Mouse (Mus musculus): ENCODE results near the gene Fam78b. TPM values are rescaled to one million over a fixed set of nuclear protein-coding genes. Genes with fewer than 3 reads are reported as not detected.

The Fam78b gene
- total RNA-seq, 2 experiments from 2014 or later = 7.0 to 7.7 TPM

DNA sequence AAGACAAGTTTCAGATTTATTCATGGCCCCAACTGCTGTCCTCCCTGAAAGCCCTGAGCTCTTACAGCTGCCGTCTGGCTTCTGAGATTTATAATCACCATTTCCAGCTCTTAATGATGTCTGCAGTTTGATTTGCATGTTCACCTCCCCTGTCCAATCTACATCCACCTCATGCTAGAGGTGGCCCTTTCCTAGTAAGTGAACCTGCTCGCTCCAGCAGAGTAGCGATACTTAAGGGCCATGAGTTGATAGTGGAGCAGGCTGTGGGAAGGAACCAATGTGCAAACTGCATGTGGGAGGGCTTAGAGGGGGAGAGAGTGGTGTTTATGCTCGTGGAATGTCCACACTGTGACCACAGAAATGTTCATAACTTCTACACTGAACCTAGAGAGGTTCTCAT is 23.7 kb downstream of the Fam78b start:
- no peak for DNase-seq (ENCODE audit: low spot score in 2 of 2)

GRCm38 (mm10) chr1:167032046-167032648 is 30.9 kb downstream of the Fam78b start:
- DNase-seq (ENCODE audit: low spot score in 2 of 2) = no peak

DNA sequence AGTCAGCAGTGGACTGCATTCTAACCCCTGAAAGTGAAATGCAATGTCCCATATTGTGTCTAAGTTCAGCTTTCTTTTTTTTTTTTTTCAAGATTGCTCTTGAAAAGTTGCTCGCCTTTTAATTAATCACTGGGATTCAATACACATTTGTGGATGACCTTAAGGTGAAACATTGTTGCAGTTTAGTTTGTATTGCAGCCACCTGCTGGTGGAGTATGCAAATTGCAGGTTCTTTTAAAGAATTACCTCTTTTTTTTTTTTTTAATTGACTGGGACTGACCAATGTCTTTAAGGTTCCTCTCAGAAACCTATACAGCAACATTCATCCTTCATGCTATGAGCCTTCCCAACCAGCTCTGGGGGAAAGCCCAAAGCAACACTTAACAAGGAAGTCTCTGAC is 33.2 kb downstream of the Fam78b start:
- DNase-seq (ENCODE audit: low spot score in 2 of 2) = no peak

GRCm38 (mm10) chr1:167042558-167042957 is 41.3 kb downstream of the Fam78b start:
- no peak for DNase-seq (ENCODE audit: low spot score in 2 of 2)

DNA sequence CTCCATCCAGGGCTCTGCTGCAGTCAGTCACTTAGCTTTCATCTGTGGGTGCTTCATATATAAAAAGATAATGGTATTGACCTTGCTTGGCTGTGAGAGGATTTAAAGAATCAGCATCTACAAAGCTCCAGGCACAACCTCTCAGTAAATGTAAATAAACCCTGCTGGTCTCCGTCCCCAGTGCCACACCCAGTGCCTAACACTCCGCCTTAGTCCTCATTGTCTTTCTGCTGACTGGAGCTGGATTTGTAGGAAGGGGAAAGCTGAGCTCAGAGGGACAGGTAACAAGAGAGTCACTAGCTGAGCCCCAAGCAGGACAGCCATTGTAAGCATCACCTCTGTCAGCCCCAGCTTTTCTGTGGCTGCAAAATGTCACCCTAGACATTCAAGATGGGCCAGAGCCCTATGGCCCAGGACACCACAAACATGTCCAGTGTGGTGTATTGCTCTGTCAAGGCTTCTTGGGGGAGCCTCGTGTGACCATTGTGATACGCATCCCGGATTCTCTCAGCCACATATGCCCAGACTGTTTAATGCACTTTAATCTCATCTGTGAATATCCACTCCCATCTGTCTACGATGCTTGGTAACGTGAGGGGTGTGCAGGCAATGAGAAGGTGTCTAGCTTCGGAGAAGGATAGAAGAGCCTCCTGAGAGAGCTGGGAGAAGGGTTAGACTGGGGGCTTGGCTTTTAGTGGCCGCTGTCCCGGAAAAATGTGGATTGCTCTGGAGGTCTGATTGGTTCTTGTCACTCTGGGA is 45.1 kb downstream of the Fam78b start:
- no peak for DNase-seq (ENCODE audit: low spot score in 2 of 2)

DNA sequence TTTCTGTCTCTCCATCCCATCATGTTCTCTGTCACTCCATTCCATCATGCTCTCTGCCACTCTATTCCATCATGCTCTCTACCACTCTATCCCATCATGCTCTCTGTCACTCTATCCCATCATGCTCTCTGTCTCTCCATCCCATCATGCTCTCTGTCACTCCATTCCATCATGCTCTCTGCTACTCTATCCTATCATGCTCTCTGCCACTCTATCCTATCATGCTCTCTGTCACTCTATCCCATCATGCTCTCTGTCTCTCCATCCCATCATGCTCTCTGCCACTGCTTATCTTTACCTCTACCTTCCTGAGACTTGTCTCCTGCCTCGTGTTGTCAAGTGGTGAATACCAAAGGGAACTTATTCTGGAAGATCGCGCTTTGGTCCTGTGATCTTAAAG is 49.6 kb downstream of the Fam78b start:
- DNase-seq (ENCODE audit: low spot score in 2 of 2) = no peak

DNA sequence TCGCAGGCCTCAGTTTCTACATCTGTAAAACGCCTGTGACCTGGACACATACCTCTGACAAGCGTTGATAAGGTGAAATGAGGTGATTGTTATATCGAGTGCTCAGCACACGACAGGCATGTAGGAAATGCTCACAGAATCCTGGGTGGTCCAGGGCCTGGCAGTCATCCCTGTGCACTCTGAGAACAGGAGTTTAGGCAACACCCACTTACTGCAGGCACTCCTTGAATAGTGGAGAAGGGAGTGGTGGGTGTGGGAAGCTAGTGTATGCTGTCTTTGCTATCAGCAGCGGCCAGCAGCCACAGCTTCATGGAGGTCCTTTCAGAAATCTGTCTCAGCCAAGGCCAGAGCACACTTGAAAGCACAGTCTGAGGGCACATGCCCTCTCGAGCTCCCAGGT is 52.8 kb downstream of the Fam78b start:
- no peak for DNase-seq (ENCODE audit: low spot score in 2 of 2)

GRCm38 (mm10) chr1:167057543-167057942 is 56.3 kb downstream of the Fam78b start:
- no peak for DNase-seq (ENCODE audit: low spot score in 2 of 2)

DNA sequence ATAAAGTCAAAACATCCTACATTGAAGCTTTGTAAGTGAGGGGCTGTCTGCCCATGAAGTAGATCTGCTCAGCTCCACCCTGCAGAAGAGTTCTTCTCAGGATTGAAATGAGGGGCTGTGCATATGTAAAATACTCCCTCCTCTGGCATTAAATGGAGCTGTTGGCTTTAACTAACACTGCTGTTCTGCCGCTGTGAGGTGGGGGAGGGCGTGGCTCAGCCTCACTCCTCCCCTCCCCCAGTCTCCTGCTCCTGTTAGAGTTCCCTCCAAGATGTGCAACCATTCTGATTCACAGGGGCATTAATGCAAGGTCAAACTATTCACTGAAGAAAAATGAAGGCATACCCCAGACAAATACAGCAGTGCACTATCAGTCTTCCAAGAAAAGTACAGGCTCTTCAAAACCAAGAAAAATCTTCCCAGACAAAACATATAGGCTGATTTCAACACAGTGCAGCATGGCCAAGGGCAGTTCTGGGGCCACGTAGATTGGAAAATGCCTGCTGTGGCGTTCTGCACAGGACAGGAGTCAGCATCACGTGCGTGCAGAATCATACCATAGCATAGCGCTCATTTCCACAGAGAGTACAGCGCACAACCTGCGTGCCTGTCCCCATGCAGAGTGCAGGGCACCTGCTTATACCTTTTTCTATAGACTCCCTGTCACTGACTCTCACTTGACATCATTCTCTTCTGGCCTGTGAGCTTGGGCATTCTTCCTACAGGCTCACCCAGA is 58.5 kb downstream of the Fam78b start:
- peak in 1 of 2 experiments; percentile 27 for DNase-seq (ENCODE audit: low spot score in 2 of 2)

DNA sequence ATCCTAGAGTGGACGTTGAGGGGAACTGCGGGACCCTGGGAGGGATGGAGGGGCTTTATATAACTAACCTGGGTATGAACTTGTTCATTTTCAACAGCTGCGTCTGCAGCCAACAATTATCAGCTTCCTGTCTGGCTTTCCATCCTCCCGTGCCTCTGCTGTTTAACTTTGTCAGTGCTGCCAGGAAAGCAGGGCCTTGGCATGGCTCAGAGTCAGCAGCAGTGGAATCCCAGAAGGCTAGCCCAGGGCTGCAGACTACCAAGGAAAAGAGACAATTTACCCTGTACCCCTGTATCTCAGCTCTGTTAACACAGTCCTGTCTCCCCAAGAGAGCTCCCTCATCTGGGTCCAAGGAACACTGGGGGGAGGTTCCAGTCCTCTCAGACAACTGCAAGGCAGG is 62.8 kb downstream of the Fam78b start:
- DNase-seq (ENCODE audit: low spot score in 2 of 2) = no peak

GRCm38 (mm10) chr1:167065541-167065940 is 64.3 kb downstream of the Fam78b start:
- no peak for DNase-seq (ENCODE audit: low spot score in 2 of 2)

GRCm38 (mm10) chr1:167065986-167066385 is 64.8 kb downstream of the Fam78b start:
- no peak for DNase-seq (ENCODE audit: low spot score in 2 of 2)

DNA sequence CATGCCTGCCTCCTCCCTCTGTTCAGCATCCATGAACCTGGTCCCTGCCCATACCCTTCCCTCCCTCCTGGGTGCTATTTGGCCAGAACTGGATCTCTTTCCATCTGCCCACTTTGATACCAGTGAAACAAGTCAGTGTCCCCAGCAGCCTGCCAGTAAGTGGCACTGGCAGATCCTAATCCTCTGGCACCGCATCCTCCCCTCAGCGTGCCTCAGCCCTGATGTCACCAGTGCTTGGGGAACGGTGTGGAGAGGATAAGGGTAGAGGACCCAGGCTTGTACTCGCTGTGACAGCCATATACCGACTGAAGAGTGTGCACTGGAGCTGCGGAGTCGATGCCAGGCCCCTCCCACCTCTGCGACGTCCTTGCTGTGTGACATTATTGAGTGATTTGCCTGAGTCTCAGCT is 65.7 kb downstream of the Fam78b start:
- DNase-seq (ENCODE audit: low spot score in 2 of 2) = no peak

DNA sequence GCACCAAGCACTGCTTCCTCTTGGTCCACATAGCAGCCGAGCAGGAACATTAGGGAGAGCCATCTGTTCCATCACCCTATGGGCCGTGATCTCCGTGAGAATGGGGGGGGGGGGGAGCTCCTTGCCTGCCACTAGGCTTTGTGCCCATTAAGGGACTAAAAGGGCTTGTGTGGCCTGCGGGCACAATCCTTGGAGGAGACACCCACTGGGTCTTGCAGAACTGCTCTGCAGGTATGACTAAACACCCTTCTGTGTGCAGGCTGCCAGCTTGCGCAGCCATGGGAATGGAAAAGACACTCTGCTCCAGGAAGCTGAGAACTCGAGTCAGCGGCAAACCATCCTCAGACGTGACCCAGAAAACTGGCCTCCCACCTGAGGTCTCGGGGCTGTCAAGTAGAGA is 68.5 kb downstream of the Fam78b start:
- no peak for DNase-seq (ENCODE audit: low spot score in 2 of 2)

DNA sequence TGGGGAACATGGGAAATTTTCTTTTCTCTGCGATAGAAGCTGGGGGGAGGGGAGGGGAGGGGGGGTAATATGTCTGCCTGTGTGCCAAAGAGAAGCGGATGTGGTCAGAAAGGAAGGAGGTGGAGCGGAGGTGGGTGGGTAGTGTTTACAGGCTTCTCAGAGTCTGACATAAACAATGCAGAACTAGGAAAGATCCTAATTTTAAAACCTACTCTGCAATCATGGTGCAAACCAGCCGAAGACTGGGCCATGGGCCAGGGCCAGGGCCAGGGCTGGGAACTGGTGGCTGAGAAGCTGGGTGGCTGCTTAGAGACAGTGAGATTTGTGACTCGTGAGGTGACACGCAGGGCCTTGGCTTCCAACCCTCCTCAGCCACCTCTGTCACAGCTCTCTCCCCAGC is 69.1 kb downstream of the Fam78b start:
- DNase-seq (ENCODE audit: low spot score in 2 of 2) = no peak

DNA sequence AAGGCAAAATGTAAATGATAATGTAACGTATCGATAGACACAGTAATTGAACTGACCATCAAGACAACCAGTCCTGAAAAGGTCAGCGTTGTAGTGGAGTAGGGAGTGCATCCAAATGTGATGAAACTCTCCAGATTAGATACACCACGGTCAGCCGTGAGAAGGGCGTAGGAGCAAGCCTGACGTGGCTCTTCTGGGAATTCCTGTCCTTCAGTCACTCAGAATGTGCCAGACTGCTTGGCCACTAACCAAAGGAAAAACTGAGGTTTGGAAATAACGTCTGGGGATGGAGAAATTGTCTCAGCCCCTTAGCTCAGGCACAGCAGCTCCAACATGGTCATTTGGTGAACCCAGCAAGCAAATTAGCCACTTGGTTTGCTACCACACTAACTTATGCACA is 74.5 kb downstream of the Fam78b start:
- no peak for DNase-seq (ENCODE audit: low spot score in 2 of 2)

GRCm38 (mm10) chr1:167079476-167079875 is 78.3 kb downstream of the Fam78b start:
- DNase-seq (ENCODE audit: low spot score in 2 of 2) = no peak

- DNase-seq (ENCODE audit: low spot score in 2 of 2) = no peak
Observed at GRCm38 (mm10) chr1:167081946-167082345, 80.7 kb downstream of the Fam78b start.

DNA sequence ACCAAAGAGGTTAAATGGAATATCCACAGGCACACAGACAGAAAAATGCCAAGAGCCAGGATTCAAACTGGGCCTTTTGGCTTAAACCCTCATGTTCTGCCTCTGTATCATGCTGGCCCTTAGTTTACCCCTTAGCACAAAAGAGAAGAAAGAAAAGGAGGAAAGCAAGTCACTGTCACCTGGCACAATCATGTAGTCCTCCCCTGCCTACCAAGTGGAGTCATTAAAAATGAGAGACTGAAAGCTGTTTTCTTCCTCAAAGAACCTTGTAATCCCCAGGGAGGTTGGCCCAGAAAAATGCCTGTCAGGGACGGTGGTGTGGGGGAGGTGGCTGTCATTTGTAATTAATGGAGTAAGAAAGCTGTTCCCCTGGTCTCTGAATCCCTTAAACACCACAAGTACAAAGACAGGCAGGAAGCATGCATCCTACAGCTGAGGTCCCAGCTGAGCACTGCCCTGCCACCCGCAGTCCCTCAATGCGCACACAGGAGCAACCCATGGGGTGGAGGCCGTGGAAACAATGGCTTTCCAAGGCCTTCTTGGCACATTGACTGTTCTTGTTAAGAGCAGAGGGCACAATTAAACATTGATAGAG is 81.4 kb downstream of the Fam78b start:
- no peak for DNase-seq (ENCODE audit: low spot score in 2 of 2)

GRCm38 (mm10) chr1:167083181-167083580 is 82.0 kb downstream of the Fam78b start:
- DNase-seq (ENCODE audit: low spot score in 2 of 2) = no peak

DNA sequence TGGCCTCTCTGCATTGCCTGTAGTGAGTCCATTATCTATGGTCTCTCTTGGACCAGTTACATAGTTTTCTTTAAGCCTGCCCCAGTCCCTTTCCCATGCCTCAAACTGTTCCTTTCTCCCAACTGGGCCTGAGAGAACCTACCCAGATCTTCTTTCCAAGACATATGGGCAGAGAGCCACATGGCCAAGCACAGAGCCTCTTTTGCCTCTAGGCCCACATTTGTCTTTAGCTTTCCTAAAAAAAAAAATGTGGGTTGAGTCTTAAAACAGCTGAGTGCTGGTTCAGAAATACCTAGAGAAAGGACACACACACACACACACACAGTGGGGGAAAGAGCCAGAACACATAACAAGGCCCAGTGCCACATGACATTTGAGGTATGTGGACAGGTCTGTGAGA is 83.1 kb downstream of the Fam78b start:
- DNase-seq (ENCODE audit: low spot score in 2 of 2) = no peak

DNA sequence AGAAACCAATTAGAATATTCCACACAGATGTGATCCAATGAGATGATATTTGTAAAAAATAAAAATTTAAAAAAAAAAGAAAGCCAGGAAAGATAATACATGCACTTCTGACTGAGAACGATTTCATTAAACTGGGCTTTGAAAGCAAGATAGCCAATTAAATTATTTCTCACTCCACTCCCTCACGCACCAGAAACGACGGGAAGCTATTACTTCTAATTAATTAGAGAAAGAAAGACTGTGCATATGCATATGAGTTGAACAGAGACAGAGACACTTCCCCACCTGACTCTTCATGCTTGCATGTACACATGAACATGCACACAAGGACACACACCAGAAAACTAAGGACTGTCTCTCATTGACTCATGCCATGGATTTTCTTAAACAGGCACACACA is 84.2 kb downstream of the Fam78b start:
- no peak for DNase-seq (ENCODE audit: low spot score in 2 of 2)
